Mouse (Mus musculus): ENCODE results near the gene Zfp324. TPM values are rescaled to one million over a fixed set of nuclear protein-coding genes. Genes with fewer than 3 reads are reported as not detected.

Gene Zfp324
- polyA plus RNA-seq, 1 experiment from 2014 or later, result 2.7 TPM

DNA sequence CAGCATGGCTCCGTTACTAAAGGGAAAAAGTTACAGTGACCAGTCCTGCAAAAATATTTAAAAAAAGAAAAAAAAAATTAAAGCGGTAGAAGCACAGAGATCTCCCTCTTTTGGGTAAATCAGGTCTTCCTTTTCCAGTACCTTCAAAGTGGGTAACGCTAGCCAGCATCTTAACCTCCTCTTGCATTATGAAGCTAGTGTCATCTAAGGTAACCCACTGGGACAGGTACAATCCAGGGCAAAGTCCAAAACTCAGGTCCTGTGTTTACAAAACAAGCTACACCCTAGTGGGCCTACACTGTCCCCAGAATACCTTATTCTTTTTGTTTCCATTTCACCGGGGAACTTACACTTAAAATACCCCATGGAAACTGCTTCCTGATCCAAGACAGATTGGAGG lies 48.0 kb downstream of the Zfp324 start:
- no peak for ATAC-seq (ENCODE audit: insufficient read depth)
- H3K36me3 ChIP-seq (replicated peaks), result no peaks in the 10 kb centered on the region
- H3K27me3 ChIP-seq, result no peaks in the 10 kb centered on the region
- 63% methylated on average over 4 of the region's 4 CpGs for WGBS (ENCODE audit: insufficient replicate concordance)
- H3K9me3 ChIP-seq (replicated peaks), result no peaks in the 10 kb centered on the region
- H3K4me1 ChIP-seq (replicated peaks), result peaks cover 49% of the 10 kb centered on the region
- no peak overlapping the region for H3K4me2 ChIP-seq
- no peak overlapping the region for H3K27ac ChIP-seq (replicated peaks)
- no peak overlapping the region for H3K9ac ChIP-seq
- no peak overlapping the region for H3K4me3 ChIP-seq (replicated peaks)

DNA sequence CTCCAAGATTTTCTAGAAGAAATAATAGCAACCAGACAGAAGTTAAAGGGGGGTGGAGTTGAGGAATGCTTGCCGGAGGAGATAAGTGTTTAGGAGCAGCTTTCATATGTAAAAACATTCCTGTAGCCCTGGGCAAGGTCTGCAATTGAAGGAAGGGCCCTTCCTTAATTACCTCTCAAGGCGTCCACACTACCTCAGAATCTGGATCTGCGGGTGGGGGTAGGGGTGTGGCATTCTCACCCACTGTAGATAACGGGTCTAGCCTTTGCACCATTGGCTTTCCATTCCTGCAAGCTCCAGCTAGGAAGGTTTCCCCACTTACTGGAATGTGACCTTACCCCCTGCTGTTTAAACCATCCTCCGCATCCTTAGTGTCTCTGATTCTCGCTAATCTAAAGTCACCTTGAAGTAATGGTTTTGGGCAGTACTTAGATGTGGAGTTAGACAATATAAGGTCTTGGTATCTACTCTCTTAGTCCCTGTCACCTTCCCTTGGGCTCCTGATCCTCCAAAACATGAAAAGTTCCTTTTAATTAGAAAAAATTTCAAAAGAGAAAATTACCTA lies 48.7 kb downstream of the Zfp324 start:
- no peak overlapping the region for H3K27ac ChIP-seq (replicated peaks)
- no peaks in the 10 kb centered on the region for H3K36me3 ChIP-seq (replicated peaks)
- no peak overlapping the region for H3K4me3 ChIP-seq (replicated peaks)
- 40% methylated on average over 6 of the region's 6 CpGs for WGBS (ENCODE audit: insufficient replicate concordance)
- H3K9ac ChIP-seq, result no peak overlapping the region
- peaks cover 45% of the 10 kb centered on the region for H3K4me1 ChIP-seq (replicated peaks)
- no peaks in the 10 kb centered on the region for H3K9me3 ChIP-seq (replicated peaks)
- no peaks in the 10 kb centered on the region for H3K27me3 ChIP-seq
- ATAC-seq (ENCODE audit: insufficient read depth), result no peak
- H3K4me2 ChIP-seq, result no peak overlapping the region

DNA sequence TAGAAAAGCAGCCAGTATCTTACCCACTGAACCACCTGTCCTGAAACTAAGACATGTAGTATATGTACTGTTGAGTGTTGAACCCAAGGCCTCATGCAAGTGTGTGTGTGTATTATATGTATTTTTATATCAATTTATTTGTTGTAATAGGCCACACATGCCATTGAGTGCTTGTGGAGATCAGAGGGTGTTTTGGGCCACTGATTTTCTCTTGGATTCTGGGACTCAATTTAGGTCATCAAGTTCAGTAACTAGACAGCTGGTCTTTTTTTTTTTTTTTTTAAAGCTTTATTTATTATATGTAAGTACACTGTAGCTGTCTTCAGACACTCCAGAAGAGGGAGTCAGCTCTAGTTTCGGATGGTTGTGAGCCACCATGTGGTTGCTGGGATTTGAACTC lies 49.6 kb downstream of the Zfp324 start:
- peaks cover 43% of the 10 kb centered on the region for H3K4me1 ChIP-seq (replicated peaks)
- H3K4me3 ChIP-seq (replicated peaks), result no peak overlapping the region
- no peaks in the 10 kb centered on the region for H3K9me3 ChIP-seq (replicated peaks)
- no peak overlapping the region for H3K27ac ChIP-seq (replicated peaks)
- H3K27me3 ChIP-seq, result no peaks in the 10 kb centered on the region
- no peaks in the 10 kb centered on the region for H3K36me3 ChIP-seq (replicated peaks)
- WGBS (ENCODE audit: insufficient replicate concordance), result 63% methylated on average over 1 of the region's 1 CpGs
- H3K4me2 ChIP-seq, result no peak overlapping the region
- ATAC-seq (ENCODE audit: insufficient read depth), result no peak
- H3K9ac ChIP-seq, result no peak overlapping the region

DNA sequence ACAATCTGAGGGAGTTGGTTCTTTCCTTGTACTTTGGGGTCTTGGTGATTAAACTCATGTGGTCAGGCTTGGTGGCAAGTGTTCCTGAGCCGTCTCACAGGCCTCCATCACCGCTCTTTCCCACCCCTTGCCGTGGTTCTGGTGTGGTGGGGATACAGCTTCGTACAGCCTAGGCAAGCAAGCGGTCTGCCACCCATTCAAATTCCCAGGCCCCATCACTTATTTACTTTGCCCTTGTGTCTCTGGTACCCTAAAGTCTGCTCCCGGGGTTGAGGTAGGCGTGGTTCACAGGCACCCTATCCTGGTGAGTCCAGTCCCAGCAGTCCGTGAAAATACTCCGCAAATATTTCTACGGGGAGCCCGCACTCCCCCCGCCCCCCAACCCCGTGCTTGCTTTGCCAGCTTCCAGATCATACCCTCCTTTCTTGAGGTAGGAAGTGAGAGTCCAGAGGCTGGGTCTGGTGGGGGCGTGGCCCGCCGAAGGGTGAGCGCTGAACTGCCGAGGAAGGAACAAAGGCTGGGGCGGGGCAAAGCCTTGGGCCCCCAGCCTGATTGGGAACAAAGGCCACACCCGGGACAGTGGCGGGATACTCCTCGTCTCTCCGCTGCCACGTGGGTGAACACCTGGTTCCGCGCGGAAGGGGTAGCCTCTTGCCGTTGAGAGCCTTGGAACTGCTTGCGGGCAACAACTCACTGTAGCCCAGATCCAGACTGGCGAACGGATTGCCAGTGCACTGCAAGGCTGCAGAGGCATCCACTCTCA lies 57.3 kb downstream of the Zfp324 start:
- Histone ChIP-seq H3K9ac (peak overlapping the region; percentile 85), H3K36me3 (replicated peaks) (peaks cover 27% of the 10 kb centered on the region), H3K4me1 (replicated peaks) (peaks cover 52% of the 10 kb centered on the region), H3K4me2 (peak overlapping the region; percentile 98), H3K27me3 (no peaks in the 10 kb centered on the region), H3K9me3 (replicated peaks) (no peaks in the 10 kb centered on the region), H3K27ac (replicated peaks) (peak overlapping the region; percentile 98), H3K4me3 (replicated peaks) (peak overlapping the region; percentile 89)
- ATAC-seq (ENCODE audit: insufficient read depth), result peak; percentile 17
- WGBS (ENCODE audit: insufficient replicate concordance), result 4% methylated on average over 31 of the region's 31 CpGs

Other genes starting within 250 kb of the Zfp324 start
- gene Vmn2r56, start 230.8 kb upstream of the Zfp324 start, polyA plus RNA-seq (2015; fragmentation: Nextera tagmentation; extraction: Ambion mirVana), result not detected in 2 replicates
- 0.24 and 0.44 TPM in 2 replicates for gene Zscan18, start 162.2 kb upstream of the Zfp324 start, polyA plus RNA-seq (2015; fragmentation: Nextera tagmentation; extraction: Ambion mirVana)
- 1.6 and 1.9 TPM in 2 replicates for gene Zfp329, start 147.0 kb upstream of the Zfp324 start, polyA plus RNA-seq (2015; fragmentation: Nextera tagmentation; extraction: Ambion mirVana)
- 10.8 and 12.3 TPM in 2 replicates for gene Zfp110, start 131.1 kb upstream of the Zfp324 start, polyA plus RNA-seq (2015; fragmentation: Nextera tagmentation; extraction: Ambion mirVana)
- gene Zfp128, start 84.7 kb upstream of the Zfp324 start, polyA plus RNA-seq (2015; fragmentation: Nextera tagmentation; extraction: Ambion mirVana), result 0.47 and 0.62 TPM in 2 replicates
- 3.4 and 3.9 TPM in 2 replicates for gene Zscan22, start 68.0 kb upstream of the Zfp324 start, polyA plus RNA-seq (2015; fragmentation: Nextera tagmentation; extraction: Ambion mirVana)
- 541 and 547 TPM in 2 replicates for gene Rps5, start 43.5 kb upstream of the Zfp324 start, polyA plus RNA-seq (2015; fragmentation: Nextera tagmentation; extraction: Ambion mirVana)
- 0.08 and 0.20 TPM in 2 replicates for gene Rnf225, start 38.4 kb upstream of the Zfp324 start, polyA plus RNA-seq (2015; fragmentation: Nextera tagmentation; extraction: Ambion mirVana)
- gene Zfp446, start 12.0 kb downstream of the Zfp324 start, polyA plus RNA-seq (2015; fragmentation: Nextera tagmentation; extraction: Ambion mirVana), result 2.2 and 2.6 TPM in 2 replicates
- gene Slc27a5, start 32.4 kb downstream of the Zfp324 start, polyA plus RNA-seq (2015; fragmentation: Nextera tagmentation; extraction: Ambion mirVana), result 17.2 and 22.1 TPM in 2 replicates
- 75.3 and 89.4 TPM in 2 replicates for gene Trim28, start 33.3 kb downstream of the Zfp324 start, polyA plus RNA-seq (2015; fragmentation: Nextera tagmentation; extraction: Ambion mirVana)
- 11.8 and 13.3 TPM in 2 replicates for gene Zbtb45, start 44.2 kb downstream of the Zfp324 start, polyA plus RNA-seq (2015; fragmentation: Nextera tagmentation; extraction: Ambion mirVana)
- 118 and 120 TPM in 2 replicates for gene Chmp2a, start 69.0 kb downstream of the Zfp324 start, polyA plus RNA-seq (2015; fragmentation: Nextera tagmentation; extraction: Ambion mirVana)
- 64.5 and 72.3 TPM in 2 replicates for gene Ube2m, start 72.4 kb downstream of the Zfp324 start, polyA plus RNA-seq (2015; fragmentation: Nextera tagmentation; extraction: Ambion mirVana)
- gene Mzf1, start 88.9 kb downstream of the Zfp324 start, polyA plus RNA-seq (2015; fragmentation: Nextera tagmentation; extraction: Ambion mirVana), result 0.37 and 0.44 TPM in 2 replicates
- not detected in 2 replicates for gene Vmn1r85, start 129.3 kb downstream of the Zfp324 start, polyA plus RNA-seq (2015; fragmentation: Nextera tagmentation; extraction: Ambion mirVana)
- not detected in 2 replicates for gene Vmn1r86, start 154.1 kb downstream of the Zfp324 start, polyA plus RNA-seq (2015; fragmentation: Nextera tagmentation; extraction: Ambion mirVana)
- not detected in 2 replicates for gene Vmn1r87, start 174.3 kb downstream of the Zfp324 start, polyA plus RNA-seq (2015; fragmentation: Nextera tagmentation; extraction: Ambion mirVana)
- gene Vmn1r88, start 193.7 kb downstream of the Zfp324 start, polyA plus RNA-seq (2015; fragmentation: Nextera tagmentation; extraction: Ambion mirVana), result not detected in 2 replicates
- not detected in 2 replicates for gene Vmn1r89, start 247.2 kb downstream of the Zfp324 start, polyA plus RNA-seq (2015; fragmentation: Nextera tagmentation; extraction: Ambion mirVana)

Measured in liver, embryonic 15.5 days (tissue).